Mouse (Mus musculus) ES-Bruce4 (cell line): Measurements from ENCODE around the gene Hipk2. TPM values are rescaled to one million over a fixed set of nuclear protein-coding genes. Genes with fewer than 3 reads are reported as not detected.

Source experiments
- H3K27ac ChIP-seq: 2 replicates; pipeline ENCODE4 v1.5.1; 2012; ENCODE audit warnings: low read length, inconsistent platforms; ENCODE audit not compliant: insufficient read depth
- H3K27me3 ChIP-seq: 2 replicates; pipeline ENCODE4 v1.6.1; 2012; ENCODE audit warnings: mild to moderate bottlenecking, low read length, inconsistent platforms; ENCODE audit not compliant: control insufficient read depth, poor library complexity, insufficient read depth, severe bottlenecking
- H3K36me3 ChIP-seq: 2 replicates; pipeline ENCODE4 v1.6.1; 2012; ENCODE audit warnings: inconsistent platforms, mild to moderate bottlenecking, low read length, moderate library complexity; ENCODE audit not compliant: control insufficient read depth, poor library complexity, insufficient read depth, severe bottlenecking
- H3K4me1 ChIP-seq: one replicate; pipeline ENCODE4 v1.8.1; 2011; ENCODE audit warnings: low read length; ENCODE audit not compliant: control insufficient read depth, insufficient read depth
- H3K4me3 ChIP-seq: 2 replicates; pipeline ENCODE4 v1.5.1; 2011; ENCODE audit warnings: low read depth, mild to moderate bottlenecking, low read length
- H3K9ac ChIP-seq: 2 replicates; pipeline ENCODE4 v1.6.1; 2012; ENCODE audit warnings: low read depth, mild to moderate bottlenecking, inconsistent platforms; ENCODE audit not compliant: poor library complexity, severe bottlenecking
- H3K9me3 ChIP-seq: replicated peaks from 2 replicates; pipeline ENCODE4 v1.6.1; 2012; ENCODE audit warnings: mild to moderate bottlenecking, low read length, inconsistent platforms; ENCODE audit not compliant: control insufficient read depth, poor library complexity, insufficient read depth, severe bottlenecking
- CTCF ChIP-seq: IDR thresholded peaks from one replicate; pipeline ENCODE4 v1.8.1; 2011; ENCODE audit warnings: low read depth, low read length
- EP300 ChIP-seq: IDR thresholded peaks from 2 replicates; pipeline ENCODE4 v1.6.1; 2011; ENCODE audit warnings: low read depth, low read length; ENCODE audit not compliant: insufficient read depth
- POLR2A ChIP-seq: IDR thresholded peaks from one replicate; pipeline ENCODE4 v1.8.1; 2011; ENCODE audit warnings: low read length; ENCODE audit not compliant: insufficient read depth
- polyA plus RNA-seq: library from polyadenylated mRNA; stranded (reverse); fragments of >200 nt; gene quantifications from 2 replicates; pipeline ENCODE4 v1.2.4, GENCODE M21; 2011; ENCODE audit warnings: low read depth; ENCODE audit not compliant: missing spikeins, insufficient read depth, insufficient read length

Hipk2 gene
- polyA plus RNA-seq, 1 experiment: 17.8 TPM

GRCm38 (mm10) chr6:38662714-38663615 lies 213.0 kb downstream of the Hipk2 start, which contains the start of gene Clec2l:
Clec2l (plus strand) TSS chr6:38663069.
- peak within 1 kb of the TSS; percentile 64 for H3K9ac ChIP-seq
- H3K27me3 ChIP-seq: peaks cover 9% of the 10 kb centered on the region
- H3K4me3 ChIP-seq: peak within 1 kb of the TSS; percentile 77
- no peak within 1 kb of the TSS for H3K27ac ChIP-seq
- H3K36me3 ChIP-seq: no peaks in the 10 kb centered on the region
- no peaks in the 10 kb centered on the region for H3K4me1 ChIP-seq
- TF ChIP-seq POLR2A (no peak), CTCF (no peak), EP300 (no peak)
- H3K9me3 ChIP-seq: no peaks in the 10 kb centered on the region

- Histone ChIP-seq H3K4me3 (no peak overlapping the region), H3K27ac (no peak overlapping the region), H3K4me1 (no peaks in the 10 kb centered on the region), H3K27me3 (peaks cover 9% of the 10 kb centered on the region), H3K36me3 (no peaks in the 10 kb centered on the region), H3K9me3 (no peaks in the 10 kb centered on the region), H3K9ac (no peak overlapping the region)
- no peak for TF ChIP-seq POLR2A
- TF ChIP-seq EP300: no peak
- TF ChIP-seq CTCF: no peak
Measured at GRCm38 (mm10) chr6:38661626-38662025, 214.3 kb downstream of the Hipk2 start.

GRCm38 (mm10) chr6:38650263-38650937 lies 225.6 kb downstream of the Hipk2 start:
- no peak for TF ChIP-seq POLR2A
- TF ChIP-seq CTCF: peak; percentile 94
- TF ChIP-seq EP300: no peak
- Histone ChIP-seq H3K4me3 (no peak overlapping the region), H3K9ac (no peak overlapping the region), H3K27me3 (no peaks in the 10 kb centered on the region), H3K4me1 (no peaks in the 10 kb centered on the region), H3K27ac (no peak overlapping the region), H3K9me3 (no peaks in the 10 kb centered on the region), H3K36me3 (no peaks in the 10 kb centered on the region)

- Histone ChIP-seq H3K9ac (no peak overlapping the region), H3K36me3 (no peaks in the 10 kb centered on the region), H3K9me3 (no peaks in the 10 kb centered on the region), H3K4me1 (no peaks in the 10 kb centered on the region), H3K27ac (no peak overlapping the region), H3K27me3 (no peaks in the 10 kb centered on the region), H3K4me3 (no peak overlapping the region)
- TF ChIP-seq CTCF: peak; percentile 73
- TF ChIP-seq EP300: no peak
Measured at GRCm38 (mm10) chr6:38649545-38649944, 226.4 kb downstream of the Hipk2 start.

Other genes with a start within 250 kb of the Hipk2 start
- 1.4 and 2.4 TPM in 2 replicates for gene Klrg2, start 238.9 kb downstream of the Hipk2 start, polyA plus RNA-seq
- not detected in 2 replicates for gene Clec2l, start 213.1 kb downstream of the Hipk2 start, polyA plus RNA-seq
- gene Tbxas1, start 761 bp downstream of the Hipk2 start, polyA plus RNA-seq: not detected in 2 replicates
- 9.7 and 10.7 TPM in 2 replicates for gene Parp12, start 242.2 kb upstream of the Hipk2 start, polyA plus RNA-seq